Mouse (Mus musculus): ENCODE measurements around the gene Nptx1.

Nptx1 gene

GRCm38 (mm10) chr11:119550546-119551335 lies 3.2 kb upstream of the Nptx1 start:
- no peak for DNase-seq (ENCODE audit: low spot score)

- no peak for DNase-seq (ENCODE audit: low spot score)
Measured at GRCm38 (mm10) chr11:119549371-119549811, 1.8 kb upstream of the Nptx1 start.

GRCm38 (mm10) chr11:119548741-119549370 lies 1.3 kb upstream of the Nptx1 start:
- DNase-seq (ENCODE audit: low spot score), result no peak

GRCm38 (mm10) chr11:119547951-119548591 lies 518 bp upstream of the Nptx1 start:
- DNase-seq (ENCODE audit: low spot score), result no peak

GRCm38 (mm10) chr11:119546496-119547182 lies 914 bp downstream of the Nptx1 start:
- DNase-seq (ENCODE audit: low spot score), result no peak

GRCm38 (mm10) chr11:119545741-119546495 lies 1.6 kb downstream of the Nptx1 start:
- no peak for DNase-seq (ENCODE audit: low spot score)

- no peak for DNase-seq (ENCODE audit: low spot score)
Measured at GRCm38 (mm10) chr11:119545281-119545680, 2.3 kb downstream of the Nptx1 start.

GRCm38 (mm10) chr11:119544518-119545105 lies 2.9 kb downstream of the Nptx1 start:
- no peak for DNase-seq (ENCODE audit: low spot score)

GRCm38 (mm10) chr11:119543816-119544517 lies 3.6 kb downstream of the Nptx1 start:
- DNase-seq (ENCODE audit: low spot score), result no peak

- no peak for DNase-seq (ENCODE audit: low spot score)
Measured at GRCm38 (mm10) chr11:119542886-119543285, 4.7 kb downstream of the Nptx1 start.

- DNase-seq (ENCODE audit: low spot score), result no peak
Measured at GRCm38 (mm10) chr11:119542371-119542770, 5.2 kb downstream of the Nptx1 start.

GRCm38 (mm10) chr11:119541082-119541481 lies 6.5 kb downstream of the Nptx1 start:
- no peak for DNase-seq (ENCODE audit: low spot score)

- no peak for DNase-seq (ENCODE audit: low spot score)
Measured at GRCm38 (mm10) chr11:119540560-119540959, 7.0 kb downstream of the Nptx1 start.

GRCm38 (mm10) chr11:119539944-119540343 lies 7.6 kb downstream of the Nptx1 start:
- DNase-seq (ENCODE audit: low spot score), result no peak

GRCm38 (mm10) chr11:119533745-119534144 lies 13.8 kb downstream of the Nptx1 start:
- no peak for DNase-seq (ENCODE audit: low spot score)

- DNase-seq (ENCODE audit: low spot score), result no peak
Measured at GRCm38 (mm10) chr11:119532460-119532859, 15.1 kb downstream of the Nptx1 start.

GRCm38 (mm10) chr11:119528930-119529329 lies 18.6 kb downstream of the Nptx1 start:
- DNase-seq (ENCODE audit: low spot score), result no peak

- no peak for DNase-seq (ENCODE audit: low spot score)
Measured at GRCm38 (mm10) chr11:119526068-119526966, 21.2 kb downstream of the Nptx1 start.

GRCm38 (mm10) chr11:119524545-119524949 lies 23.0 kb downstream of the Nptx1 start:
- peak; percentile 79 for DNase-seq (ENCODE audit: low spot score)

- DNase-seq (ENCODE audit: low spot score), result no peak
Measured at GRCm38 (mm10) chr11:119523392-119523791, 24.2 kb downstream of the Nptx1 start.

Data from T-cell, adult 2 months (primary cell).